In genomic region chr9:30448459-30448858, GRCm38 (mm10) we compare ENCODE assay signal across 9 mouse cellular contexts. TPM values are rescaled to one million over a fixed set of nuclear protein-coding genes. Genes with fewer than 3 reads are reported as not detected.
DNase-seq lines count a peak whose midpoint lies in the region; ATAC-seq and TF ChIP-seq lines count a peak whose summit lies in the region.
"Had no signal": no experiment of that assay in that cellular context is flagged by ENCODE, and none has a peak within 500 bp of the region (broad histone marks: within the 10 kb centered on the region; RNA-seq: fewer than 3 reads in every experiment).

No protein-coding gene starts in this region.

- no peaks in the 10 kb centered on the region for H3K27me3 ChIP-seq in kidney, adult 2 months (replicated peaks; ENCODE audit: control insufficient read depth, insufficient read depth, low read length)
- no peaks in the 10 kb centered on the region for H3K27me3 ChIP-seq in kidney, embryonic 16.5 days (ENCODE audit: insufficient read depth, low read length)
- H3K27me3 ChIP-seq in E14TG2a.4 (ENCODE audit: insufficient read depth, low read length) = no peaks in the 10 kb centered on the region
- H3K27me3 ChIP-seq in forebrain, embryonic 16.5 days (replicated peaks; ENCODE audit: control insufficient read depth, insufficient read depth, low read length) = no peaks in the 10 kb centered on the region
- H3K27me3 ChIP-seq: liver, embryonic 13.5 days had no signal

- H3K4me3 ChIP-seq in kidney, adult 2 months (ENCODE audit: insufficient read depth, low read depth, low read length) = no peak overlapping the region
- H3K4me3 ChIP-seq in kidney, embryonic 16.5 days (ENCODE audit: low read length) = no peak overlapping the region
- H3K4me3 ChIP-seq in E14TG2a.4 (replicated peaks; ENCODE audit: low read length) = 0 out of 2 replicates have a peak overlapping the region, but pooled peaks have one; percentile 5
- no peak overlapping the region for H3K4me3 ChIP-seq in forebrain, embryonic 16.5 days (replicated peaks; ENCODE audit: low read length)
- H3K4me3 ChIP-seq: liver, embryonic 13.5 days had no signal

- no peaks in the 10 kb centered on the region for H3K4me1 ChIP-seq in kidney, adult 2 months (ENCODE audit: control insufficient read depth, insufficient read depth, low read length)
- H3K4me1 ChIP-seq in kidney, embryonic 16.5 days (ENCODE audit: insufficient read depth, low read length) = peaks cover 10% of the 10 kb centered on the region; the same call in 1 of the 2 replicates
- H3K4me1 ChIP-seq in E14TG2a.4 (replicated peaks; ENCODE audit: low read depth, low read length) = peaks cover 39% of the 10 kb centered on the region
- no peaks in the 10 kb centered on the region for H3K4me1 ChIP-seq in forebrain, embryonic 16.5 days (replicated peaks; ENCODE audit: control insufficient read depth, insufficient read depth, low read length)
- H3K4me1 ChIP-seq: liver, embryonic 13.5 days had no signal

- no peak for ATAC-seq in kidney, embryonic 16.5 days (ENCODE audit: low FRiP score, low TSS enrichment)
- ATAC-seq in forebrain, embryonic 16.5 days = peak; percentile 69

- TF ChIP-seq POLR2A in kidney, adult 2 months (IDR thresholded peaks at IDR 0.05; ENCODE audit: low read depth, low read length) = no peak

- no peak overlapping the region for H3K27ac ChIP-seq in kidney, adult 2 months (ENCODE audit: insufficient read depth, low read depth, low read length)
- H3K27ac ChIP-seq in kidney, embryonic 16.5 days (ENCODE audit: low read length) = no peak overlapping the region
- H3K27ac ChIP-seq in forebrain, embryonic 16.5 days (ENCODE audit: low read length) = no peak overlapping the region
- H3K27ac ChIP-seq: liver, embryonic 13.5 days had no signal

- WGBS in kidney, adult 2 months = 38% methylated on average over 4 of the region's 4 CpGs
- WGBS in kidney, embryonic 16.5 days = 37% methylated on average over 4 of the region's 4 CpGs
- WGBS in forebrain, embryonic 16.5 days = 23% methylated on average over 4 of the region's 4 CpGs

- H3K36me3 ChIP-seq in kidney, adult 2 months (ENCODE audit: control insufficient read depth, insufficient read depth, low read length) = peaks cover 1% of the 10 kb centered on the region; the same call in 1 of the 2 replicates
- peaks cover 19% of the 10 kb centered on the region for H3K36me3 ChIP-seq in kidney, embryonic 16.5 days (ENCODE audit: insufficient read depth, low read length)
- H3K36me3 ChIP-seq in E14TG2a.4 (ENCODE audit: insufficient read depth, low read length) = peaks cover 23% of the 10 kb centered on the region
- H3K36me3 ChIP-seq in forebrain, embryonic 16.5 days (ENCODE audit: control insufficient read depth, insufficient read depth) = peaks cover 16% of the 10 kb centered on the region

- H3K4me2 ChIP-seq in kidney, embryonic 16.5 days (replicated peaks; ENCODE audit: low read depth, low read length) = no peak overlapping the region
- no peak overlapping the region for H3K4me2 ChIP-seq in forebrain, embryonic 16.5 days (ENCODE audit: low read length)
- H3K4me2 ChIP-seq: liver, embryonic 13.5 days had no signal

- DNase-seq in kidney, adult 2 months = peak; percentile 68
- DNase-seq in 416B (ENCODE audit: low read depth) = peak; percentile 82
- peak; percentile 70 for DNase-seq in lung, postnatal 14 days
- DNase-seq in ovary, postnatal 14 days (ENCODE audit: low spot score) = no peak
- no peak for DNase-seq in cerebellum, adult 11-12 months
- DNase-seq: liver, embryonic 13.5 days had no signal

- TF ChIP-seq CTCF in kidney, adult 2 months (conservative IDR thresholded peaks at IDR 0.05; ENCODE audit: insufficient read depth, insufficient read length, low read depth, low read length) = peak; percentile 23; the same call in 1 of the 2 replicates
- TF ChIP-seq CTCF in E14TG2a.4 (conservative IDR thresholded peaks at IDR 0.05; ENCODE audit: low read length) = peak; percentile 41

- H3K9ac ChIP-seq in kidney, embryonic 16.5 days (replicated peaks; ENCODE audit: low read length) = no peak overlapping the region
- H3K9ac ChIP-seq in forebrain, embryonic 16.5 days (replicated peaks; ENCODE audit: low read depth, low read length) = no peak overlapping the region
- H3K9ac ChIP-seq: liver, embryonic 13.5 days had no signal

- no peaks in the 10 kb centered on the region for H3K9me3 ChIP-seq in kidney, embryonic 16.5 days (ENCODE audit: low read length)
- no peaks in the 10 kb centered on the region for H3K9me3 ChIP-seq in E14TG2a.4 (ENCODE audit: low read length)
- H3K9me3 ChIP-seq in forebrain, embryonic 16.5 days (ENCODE audit: control insufficient read depth, low read length) = no peaks in the 10 kb centered on the region
- H3K9me3 ChIP-seq: liver, embryonic 13.5 days had no signal

RNA-seq across cellular contexts. Expression of gene Snx19, which starts 21.6 kb away (rescaled TPM):
- 15.7 and 17.6 TPM in 2 replicates for polyA plus RNA-seq in kidney, adult 2 months (2012; rRNA removed)
- polyA plus RNA-seq in kidney, embryonic 16.5 days (2015; fragmentation: Nextera tagmentation; extraction: Ambion mirVana) = 20.5 and 22.1 TPM in 2 replicates
- polyA plus RNA-seq in forebrain, embryonic 16.5 days (2015; fragmentation: Nextera tagmentation; extraction: Ambion mirVana) = 19.3 and 22.1 TPM in 2 replicates

Comparison
In these comparisons a context has a peak if more than half of its experiments do, and no peak if none do; other contexts are left out.
1. DNase-seq: peak in kidney, adult 2 months (single experiment), 416B (single experiment) and lung, postnatal 14 days (single experiment); none in ovary, postnatal 14 days (single experiment) and cerebellum, adult 11-12 months (single experiment).